Mouse (Mus musculus): ENCODE measurements at regions not wholly inside any gene's neighbourhood (a gene's known extent, or its start where the extent isn't known, plus 50 kb on each side); places are given as distances from the start of the nearest gene placed in this dataset.

- TF ChIP-seq CTCF (IDR thresholded peaks at IDR 0.05; ENCODE audit: extremely low read depth, insufficient read length, insufficient replicate concordance, low read depth, low read length) (no peak), POLR2A (IDR thresholded peaks at IDR 0.05; ENCODE audit: low read depth, low read length) (no peak)
These were observed 574.9 kb downstream of the Gm19410 start for GRCm38 (mm10) chr8:36340454-36340853.

Data from small intestine, adult 2 months (tissue).